In genomic region chr10:80095547-80095946, GRCm38 (mm10) we compare ENCODE assay signal across 11 mouse cellular contexts. TPM values are rescaled to one million over a fixed set of nuclear protein-coding genes. Genes with fewer than 3 reads are reported as not detected.
DNase-seq lines count a peak whose midpoint lies in the region; ATAC-seq and TF ChIP-seq lines count a peak whose summit lies in the region.
"Had no signal": no experiment of that assay in that cellular context is flagged by ENCODE, and none has a peak within 500 bp of the region (broad histone marks: within the 10 kb centered on the region; RNA-seq: fewer than 3 reads in every experiment).

No protein-coding gene starts in this region.

- ATAC-seq in kidney, postnatal 0 days (replicated peaks; ENCODE audit: low FRiP score, low read depth) = no peak
- ATAC-seq in neural tube, embryonic 13.5 days (ENCODE audit: low read depth) = no peak

- 89% methylated on average over 5 of the region's 5 CpGs for WGBS in kidney, postnatal 0 days
- whole genome bisulfite sequencing in neural tube, embryonic 13.5 days = 94% methylated on average over 5 of the region's 5 CpGs

- no peaks in the 10 kb centered on the region for H3K9me3 ChIP-seq in kidney, postnatal 0 days (replicated peaks; ENCODE audit: low read length)
- no peaks in the 10 kb centered on the region for H3K9me3 ChIP-seq in neural tube, embryonic 13.5 days
- H3K9me3 ChIP-seq: limb, embryonic 12.5 days had no signal

- no peaks in the 10 kb centered on the region for H3K36me3 ChIP-seq in kidney, postnatal 0 days (ENCODE audit: insufficient read depth, low read length)
- H3K36me3 ChIP-seq in neural tube, embryonic 13.5 days = no peaks in the 10 kb centered on the region

- TF ChIP-seq CTCF in kidney, postnatal 0 days (IDR thresholded peaks at IDR 0.05; ENCODE audit: low read depth) = no peak

- no peaks in the 10 kb centered on the region for H3K27me3 ChIP-seq in kidney, postnatal 0 days (ENCODE audit: insufficient read depth, low read length)
- H3K27me3 ChIP-seq in neural tube, embryonic 13.5 days = no peaks in the 10 kb centered on the region
- H3K27me3 ChIP-seq: limb, embryonic 12.5 days had no signal

- H3K4me1 ChIP-seq in kidney, postnatal 0 days (replicated peaks; ENCODE audit: insufficient read depth, low read length) = peaks cover 45% of the 10 kb centered on the region
- H3K4me1 ChIP-seq in neural tube, embryonic 13.5 days (replicated peaks) = peaks cover 13% of the 10 kb centered on the region; the same call in 1 of the 2 replicates

- no peak overlapping the region for H3K4me2 ChIP-seq in kidney, postnatal 0 days (ENCODE audit: low read length)
- H3K4me2 ChIP-seq in neural tube, embryonic 13.5 days = no peak overlapping the region
- H3K4me2 ChIP-seq: limb, embryonic 12.5 days had no signal

- no peak overlapping the region for H3K4me3 ChIP-seq in kidney, postnatal 0 days (replicated peaks; ENCODE audit: low read depth, low read length)
- H3K4me3 ChIP-seq in neural tube, embryonic 13.5 days = no peak overlapping the region
- H3K4me3 ChIP-seq: limb, embryonic 12.5 days; myocyte had no signal

- peak overlapping the region; percentile 36; the same call in 1 of the 2 replicates for H3K27ac ChIP-seq in kidney, postnatal 0 days
- no peak overlapping the region for H3K27ac ChIP-seq in neural tube, embryonic 13.5 days (replicated peaks)
- H3K27ac ChIP-seq: limb, embryonic 12.5 days had no signal

- peak; percentile 54 for DNase-seq in adrenal gland, adult 2 months
- no peak for DNase-seq in adrenal gland, postnatal 25 days
- no peak for DNase-seq in kidney, postnatal 0 days (ENCODE audit: low spot score)
- no peak for DNase-seq in kidney, adult 8-10 months
- DNase-seq in neural tube, embryonic 10.5 days (ENCODE audit: extremely low spot score, low spot score) = no peak
- DNase-seq in thymus, postnatal 36 days = no peak
- no peak for DNase-seq in left cerebral cortex, postnatal 36 days (ENCODE audit: low spot score in 2 of 2)
- DNase-seq: cerebellum, postnatal 36 days had no signal

- H3K9ac ChIP-seq in kidney, postnatal 0 days (ENCODE audit: low read depth, low read length) = no peak overlapping the region
- peak overlapping the region; percentile 8; the same call in 1 of the 2 replicates for H3K9ac ChIP-seq in neural tube, embryonic 13.5 days
- H3K9ac ChIP-seq: limb, embryonic 12.5 days had no signal

- intact Hi-C loops in left cerebral cortex, postnatal 36 days (cut with DNase I) = no loop called here

RNA-seq across cellular contexts. Expression of gene Sbno2, which starts 9.8 kb away (rescaled TPM):
- 10 to 100 TPM; 38.5 to 59.3 TPM for total RNA-seq in adrenal gland, adult 2 months (2021)
- 102 and 120 TPM in 2 replicates for polyA plus RNA-seq in adrenal gland, adult 2 months (2012; rRNA removed)
- 66.1 and 73.2 TPM in 2 replicates for total RNA-seq in adrenal gland, postnatal 25 days (2021)
- polyA plus RNA-seq in kidney, postnatal 0 days (2015; fragmentation: Nextera tagmentation; extraction: Ambion mirVana) = 9.6 and 10.5 TPM in 2 replicates
- polyA plus RNA-seq in neural tube, embryonic 13.5 days (2015; fragmentation: Nextera tagmentation; extraction: Ambion mirVana) = 12.9 and 13.0 TPM in 2 replicates
- 10 to 100 TPM; 14.5 to 25.5 TPM for total RNA-seq in left cerebral cortex, postnatal 36 days (2021)

RNA-seq across cellular contexts. Expression of gene Stk11, which starts 20.1 kb away (rescaled TPM):
- total RNA-seq in adrenal gland, adult 2 months (2021) = 100 to 1,000 TPM; 153 to 156 TPM
- 151 and 159 TPM in 2 replicates for polyA plus RNA-seq in adrenal gland, adult 2 months (2012; rRNA removed)
- 154 TPM in 2 replicates for total RNA-seq in adrenal gland, postnatal 25 days (2021)
- 14.2 and 15.1 TPM in 2 replicates for polyA plus RNA-seq in kidney, postnatal 0 days (2015; fragmentation: Nextera tagmentation; extraction: Ambion mirVana)
- 13.3 and 16.8 TPM in 2 replicates for polyA plus RNA-seq in neural tube, embryonic 13.5 days (2015; fragmentation: Nextera tagmentation; extraction: Ambion mirVana)
- total RNA-seq in left cerebral cortex, postnatal 36 days (2021) = 100 to 1,000 TPM in 1 of 2 experiments, 10 to 100 TPM in 1; 94.4 to 100 TPM

RNA-seq across cellular contexts. Expression of gene Atp5d, which starts 42.9 kb away (rescaled TPM):
- total RNA-seq in adrenal gland, adult 2 months (2021) = 100 to 1,000 TPM; 654 to 778 TPM
- polyA plus RNA-seq in adrenal gland, adult 2 months (2012; rRNA removed) = 5,895 and 6,727 TPM in 2 replicates
- 460 and 592 TPM in 2 replicates for total RNA-seq in adrenal gland, postnatal 25 days (2021)
- polyA plus RNA-seq in kidney, postnatal 0 days (2015; fragmentation: Nextera tagmentation; extraction: Ambion mirVana) = 936 and 986 TPM in 2 replicates
- 467 and 481 TPM in 2 replicates for polyA plus RNA-seq in neural tube, embryonic 13.5 days (2015; fragmentation: Nextera tagmentation; extraction: Ambion mirVana)
- 100 to 1,000 TPM; 334 to 384 TPM for total RNA-seq in left cerebral cortex, postnatal 36 days (2021)

RNA-seq across cellular contexts. Expression of gene Cbarp, which starts 45.1 kb away (rescaled TPM):
- total RNA-seq in adrenal gland, adult 2 months (2021) = 100 to 1,000 TPM in 1 of 2 experiments, 10 to 100 TPM in 1; 74.5 to 118 TPM
- polyA plus RNA-seq in adrenal gland, adult 2 months (2012; rRNA removed) = 84.3 and 84.6 TPM in 2 replicates
- 45.4 and 67.9 TPM in 2 replicates for total RNA-seq in adrenal gland, postnatal 25 days (2021)
- polyA plus RNA-seq in kidney, postnatal 0 days (2015; fragmentation: Nextera tagmentation; extraction: Ambion mirVana) = 4.7 and 6.4 TPM in 2 replicates
- polyA plus RNA-seq in neural tube, embryonic 13.5 days (2015; fragmentation: Nextera tagmentation; extraction: Ambion mirVana) = 53.9 and 55.1 TPM in 2 replicates
- total RNA-seq in left cerebral cortex, postnatal 36 days (2021) = 100 to 1,000 TPM; 431 to 463 TPM

RNA-seq across cellular contexts. Expression of gene Gpx4, which starts 48.6 kb away (rescaled TPM):
- total RNA-seq in adrenal gland, adult 2 months (2021) = 1,000 to 10,000 TPM; 1,287 to 1,377 TPM
- polyA plus RNA-seq in adrenal gland, adult 2 months (2012; rRNA removed) = 1,827 and 2,443 TPM in 2 replicates
- 977 and 1,201 TPM in 2 replicates for total RNA-seq in adrenal gland, postnatal 25 days (2021)
- polyA plus RNA-seq in kidney, postnatal 0 days (2015; fragmentation: Nextera tagmentation; extraction: Ambion mirVana) = 901 and 946 TPM in 2 replicates
- polyA plus RNA-seq in neural tube, embryonic 13.5 days (2015; fragmentation: Nextera tagmentation; extraction: Ambion mirVana) = 505 and 556 TPM in 2 replicates
- 100 to 1,000 TPM; 468 to 559 TPM for total RNA-seq in left cerebral cortex, postnatal 36 days (2021)
